Mouse (Mus musculus) gastrocnemius, adult 2 months (tissue): Measurements from ENCODE around the gene Tmem178. TPM values are rescaled to one million over a fixed set of nuclear protein-coding genes. Genes with fewer than 3 reads are reported as not detected.

Experiments
- DNase-seq: peaks from one replicate; pipeline ENCODE4 v3.0.0; 2022
- H3K27ac ChIP-seq: fragments of 200-600 bp; 2 replicates; pipeline ENCODE4 v1.8.1; 2022; ENCODE audit warnings: mild to moderate bottlenecking
- H3K4me3 ChIP-seq: fragments of 200-600 bp; 2 replicates; pipeline ENCODE4 v1.8.1; 2022; ENCODE audit warnings: mild to moderate bottlenecking, moderate library complexity
- CTCF ChIP-seq: fragments of 200-600 bp; IDR thresholded peaks from 2 replicates; pipeline ENCODE4 v1.8.1; 2022; ENCODE audit warnings: antibody characterized with exemption, mild to moderate bottlenecking, moderate library complexity
- intact Hi-C: fragments of 180-260 bp; cut with DNase I; formaldehyde crosslinking; loops from one replicate; pipeline ENCODE4 v1.15.1; 2025
- total RNA-seq, 2 experiments: library from RNA; stranded (reverse); gene quantifications; 2 replicates each; pipeline ENCODE4 v1.2.3; 2021

Gene Tmem178
- total RNA-seq, 2 experiments from 2014 or later = 0.25 to 0.28 TPM

GRCm38 (mm10) chr17:80981721-80982411 is 37.4 kb downstream of the Tmem178 start:
- no peak for TF ChIP-seq CTCF
- intact Hi-C loops = loop anchor here (1.0 to 5.0 kb wide), 3 partner anchors 107 to 361 kb away; no protein-coding TSS in a partner anchor
- peak; percentile 28 for DNase-seq
- Histone ChIP-seq H3K27ac (no peak overlapping the region), H3K4me3 (no peak overlapping the region)

GRCm38 (mm10) chr17:80982412-80982787 is 38.0 kb downstream of the Tmem178 start:
- Histone ChIP-seq H3K4me3 (no peak overlapping the region), H3K27ac (no peak overlapping the region)
- peak; percentile 62 for DNase-seq
- intact Hi-C loops = loop anchor here (1.0 to 5.0 kb wide), 3 partner anchors 107 to 362 kb away; no protein-coding TSS in a partner anchor
- peak; percentile 95 for TF ChIP-seq CTCF

- no peak for TF ChIP-seq CTCF
- no peak for DNase-seq
- no peak overlapping the region for H3K4me3 ChIP-seq
- H3K27ac ChIP-seq = no peak overlapping the region
- intact Hi-C loops = loop anchor here (1.0 to 5.0 kb wide), 3 partner anchors 108 to 362 kb away; no protein-coding TSS in a partner anchor
These were observed 38.5 kb downstream of the Tmem178 start for GRCm38 (mm10) chr17:80982976-80983375.

- Histone ChIP-seq H3K4me3 (no peak overlapping the region), H3K27ac (no peak overlapping the region)
- DNase-seq = no peak
- TF ChIP-seq CTCF = no peak
- intact Hi-C loops = no loop called here
These were observed 47.2 kb downstream of the Tmem178 start for GRCm38 (mm10) chr17:80991535-80992127.

GRCm38 (mm10) chr17:80997226-80997625 is 52.8 kb downstream of the Tmem178 start:
- no peak for TF ChIP-seq CTCF
- intact Hi-C loops = no loop called here
- no peak overlapping the region for H3K27ac ChIP-seq

GRCm38 (mm10) chr17:80998958-80999357 is 54.5 kb downstream of the Tmem178 start:
- no peak overlapping the region for H3K27ac ChIP-seq
- TF ChIP-seq CTCF = no peak
- DNase-seq = no peak
- H3K4me3 ChIP-seq = no peak overlapping the region
- intact Hi-C loops = no loop called here

More at GRCm38 (mm10) chr17:80997226-80997625, 52.8 kb downstream of the Tmem178 start:
- no peak for DNase-seq
- H3K4me3 ChIP-seq = no peak overlapping the region

- H3K27ac ChIP-seq = no peak overlapping the region
- DNase-seq = no peak
- no peak overlapping the region for H3K4me3 ChIP-seq
- no peak for TF ChIP-seq CTCF
- intact Hi-C loops = no loop called here
These were observed 56.6 kb downstream of the Tmem178 start for GRCm38 (mm10) chr17:81001010-81001409.

GRCm38 (mm10) chr17:81001647-81002046 is 57.2 kb downstream of the Tmem178 start:
- no peak for TF ChIP-seq CTCF
- no peak for DNase-seq
- intact Hi-C loops = no loop called here
- H3K4me3 ChIP-seq = no peak overlapping the region
- no peak overlapping the region for H3K27ac ChIP-seq

GRCm38 (mm10) chr17:81002130-81002529 is 57.7 kb downstream of the Tmem178 start:
- no peak overlapping the region for H3K4me3 ChIP-seq
- no peak for DNase-seq
- no peak overlapping the region for H3K27ac ChIP-seq
- TF ChIP-seq CTCF = no peak
- intact Hi-C loops = no loop called here

GRCm38 (mm10) chr17:81004454-81004853 is 60.0 kb downstream of the Tmem178 start:
- intact Hi-C loops = no loop called here
- Histone ChIP-seq H3K27ac (no peak overlapping the region), H3K4me3 (no peak overlapping the region)
- TF ChIP-seq CTCF = no peak
- DNase-seq = no peak

GRCm38 (mm10) chr17:81005292-81005691 is 60.9 kb downstream of the Tmem178 start:
- no peak for TF ChIP-seq CTCF
- DNase-seq = no peak
- no peak overlapping the region for H3K27ac ChIP-seq
- H3K4me3 ChIP-seq = no peak overlapping the region
- intact Hi-C loops = no loop called here

GRCm38 (mm10) chr17:81009112-81009511 is 64.7 kb downstream of the Tmem178 start:
- intact Hi-C loops = no loop called here
- Histone ChIP-seq H3K4me3 (no peak overlapping the region), H3K27ac (no peak overlapping the region)
- no peak for TF ChIP-seq CTCF
- DNase-seq = no peak

GRCm38 (mm10) chr17:81010199-81010598 is 65.8 kb downstream of the Tmem178 start:
- intact Hi-C loops = loop anchor here (10.0 kb wide), 1 partner anchor 385 kb away; no protein-coding TSS in a partner anchor
- Histone ChIP-seq H3K27ac (no peak overlapping the region), H3K4me3 (no peak overlapping the region)
- no peak for DNase-seq
- no peak for TF ChIP-seq CTCF
